In genomic region chr10:70246076-70246475, GRCm38 (mm10) we compare ENCODE assay signal across 8 mouse cellular contexts. TPM values are rescaled to one million over a fixed set of nuclear protein-coding genes. Genes with fewer than 3 reads are reported as not detected.
A peak's percentile ranks its signal among the peaks of the same experiment; 100 is the strongest.
DNase-seq lines count a peak whose midpoint lies in the region; ATAC-seq and TF ChIP-seq lines count a peak whose summit lies in the region.

No protein-coding gene starts in this region.

- peak overlapping the region; percentile 98 for H3K4me2 ChIP-seq in forebrain, postnatal 0 days (ENCODE audit: low read depth)
- peak overlapping the region; percentile 96 for H3K4me2 ChIP-seq in neural tube, embryonic 12.5 days (replicated peaks)

- ATAC-seq in forebrain, postnatal 0 days: no peak
- ATAC-seq in neural tube, embryonic 12.5 days (ENCODE audit: low FRiP score, low read depth): no peak
- no peak for ATAC-seq in CD4-positive, CD25-positive, alpha-beta regulatory T cell, adult 4 months

- DNase-seq in left cerebral cortex, adult 2 months (ENCODE audit: extremely low spot score in 1 of 2, low spot score in 2 of 2): no peak
- no peak for DNase-seq in left cerebral cortex, adult 8-10 months (ENCODE audit: low spot score in 2 of 2)
- DNase-seq in forebrain, postnatal 0 days: no peak
- peak; percentile 67 to 70 for DNase-seq in kidney, postnatal 36 days
- no peak for DNase-seq in left cerebral cortex, postnatal 36 days (ENCODE audit: low spot score in 2 of 2)
- DNase-seq in layer of hippocampus, postnatal 36 days: no peak

- H3K4me3 ChIP-seq in left cerebral cortex, adult 2 months: peak overlapping the region; percentile 59; the same call in 1 of the 2 replicates
- H3K4me3 ChIP-seq in forebrain, postnatal 0 days (ENCODE audit: low read depth, low read length): peak overlapping the region; percentile 63
- H3K4me3 ChIP-seq in neural tube, embryonic 12.5 days: no peak overlapping the region; the same call in 1 of the 2 replicates

- 30% methylated on average over 9 of the region's 9 CpGs for WGBS in forebrain, postnatal 0 days
- WGBS in neural tube, embryonic 12.5 days: 21% methylated on average over 9 of the region's 9 CpGs

- H3K9me3 ChIP-seq in forebrain, postnatal 0 days (ENCODE audit: low read length): no peaks in the 10 kb centered on the region
- H3K9me3 ChIP-seq in neural tube, embryonic 12.5 days: no peaks in the 10 kb centered on the region

- intact Hi-C loops in left cerebral cortex, adult 2 months (cut with DNase I): no loop called here
- intact Hi-C loops in left cerebral cortex, postnatal 36 days (cut with DNase I): loop anchor here (5.0 kb wide), 1 partner anchor 44 kb away; the partner anchor contains the start of gene Mrln

- H3K27me3 ChIP-seq in forebrain, postnatal 0 days (ENCODE audit: insufficient read depth, low read length): peaks cover 12% of the 10 kb centered on the region
- H3K27me3 ChIP-seq in neural tube, embryonic 12.5 days (replicated peaks): peaks cover 23% of the 10 kb centered on the region

- H3K9ac ChIP-seq in forebrain, postnatal 0 days: 0 out of 2 replicates have a peak overlapping the region, but pooled peaks have one; percentile 74
- H3K9ac ChIP-seq in neural tube, embryonic 12.5 days: no peak overlapping the region

- TF ChIP-seq CTCF in left cerebral cortex, adult 2 months (IDR thresholded peaks at IDR 0.05): no peak
- no peak for TF ChIP-seq CTCF in forebrain, postnatal 0 days (IDR thresholded peaks at IDR 0.05; ENCODE audit: low read depth)

- H3K27ac ChIP-seq in left cerebral cortex, adult 2 months: no peak overlapping the region
- no peak overlapping the region for H3K27ac ChIP-seq in forebrain, postnatal 0 days (ENCODE audit: low read depth, low read length)
- H3K27ac ChIP-seq in neural tube, embryonic 12.5 days: no peak overlapping the region

- no peaks in the 10 kb centered on the region for H3K4me1 ChIP-seq in forebrain, postnatal 0 days (ENCODE audit: insufficient read depth)
- peaks cover 14% of the 10 kb centered on the region; the same call in 1 of the 2 replicates for H3K4me1 ChIP-seq in neural tube, embryonic 12.5 days

- H3K36me3 ChIP-seq in forebrain, postnatal 0 days (ENCODE audit: insufficient read depth): no peaks in the 10 kb centered on the region
- H3K36me3 ChIP-seq in neural tube, embryonic 12.5 days: no peaks in the 10 kb centered on the region

RNA-seq across cellular contexts. Expression of gene Slc16a9, which starts 1.2 kb away (rescaled TPM):
- total RNA-seq in left cerebral cortex, adult 2 months (2021): 1 to 10 TPM; 1.2 to 2.7 TPM
- total RNA-seq in left cerebral cortex, adult 8-10 months (2022): 1 to 10 TPM; 1.7 to 3.0 (median 2.1) TPM
- total RNA-seq in forebrain, postnatal 0 days (2014; rRNA removed): 6.1 and 6.5 TPM in 2 replicates
- 2.5 and 2.6 TPM in 2 replicates for polyA plus RNA-seq in forebrain, postnatal 0 days (2015; fragmentation: Nextera tagmentation; extraction: Ambion mirVana)
- 0.63 TPM in 2 replicates for polyA plus RNA-seq in neural tube, embryonic 12.5 days (2016; fragmentation: Nextera tagmentation; extraction: Ambion mirVana)
- total RNA-seq in left cerebral cortex, postnatal 36 days (2021): 1 to 10 TPM; 1.8 TPM
- total RNA-seq in layer of hippocampus, postnatal 36 days (2021): 1 to 10 TPM; 1.2 to 2.0 TPM
- polyA plus RNA-seq in CD4-positive, CD25-positive, alpha-beta regulatory T cell, adult 4 months (2017; shearing (Covaris generic)): not detected

RNA-seq across cellular contexts. Expression of gene Mrln, which starts 41.6 kb away (rescaled TPM):
- not detected for total RNA-seq in left cerebral cortex, adult 2 months (2021)
- not detected for total RNA-seq in left cerebral cortex, adult 8-10 months (2022)
- 1.00 and 5.1 TPM in 2 replicates for total RNA-seq in forebrain, postnatal 0 days (2014; rRNA removed)
- 1.1 and 2.7 TPM in 2 replicates for polyA plus RNA-seq in forebrain, postnatal 0 days (2015; fragmentation: Nextera tagmentation; extraction: Ambion mirVana)
- polyA plus RNA-seq in neural tube, embryonic 12.5 days (2016; fragmentation: Nextera tagmentation; extraction: Ambion mirVana): 4.3 and 5.9 TPM in 2 replicates
- total RNA-seq in left cerebral cortex, postnatal 36 days (2021): not detected
- 1 to 10 TPM in 1 of 2 experiments, not detected in 1; 1.0 TPM for total RNA-seq in layer of hippocampus, postnatal 36 days (2021)
- not detected for polyA plus RNA-seq in CD4-positive, CD25-positive, alpha-beta regulatory T cell, adult 4 months (2017; shearing (Covaris generic))

Comparison
In these comparisons a context has a peak if more than half of its experiments do, and no peak if none do; other contexts are left out.
1. DNase-seq: peak in kidney, postnatal 36 days (2 of 2); none in left cerebral cortex, adult 2 months (0 of 2), left cerebral cortex, adult 8-10 months (0 of 2), forebrain, postnatal 0 days (single experiment), left cerebral cortex, postnatal 36 days (0 of 2) and layer of hippocampus, postnatal 36 days (0 of 2).